Mouse (Mus musculus) forebrain, embryonic 14.5 days (tissue): Measurements from ENCODE around the gene Prdm16. TPM values are rescaled to one million over a fixed set of nuclear protein-coding genes. Genes with fewer than 3 reads are reported as not detected.

Source experiments
- ATAC-seq: fragments of 200-750 bp; cut with Nextera tagmentation; 2 replicates; pipeline ENCODE4 v1.8.0; 2017; ENCODE audit warnings: mild to moderate bottlenecking, moderate library complexity
- DNase-seq: peaks from one replicate; pipeline ENCODE4 v3.0.0-alpha.2; 2015; ENCODE audit warnings: low spot score
- H3K27ac ChIP-seq: fragments of 300-500 bp; sonication (generic); 2 replicates; pipeline ENCODE4 v1.5.1; 2014; ENCODE audit warnings: low read depth, mild to moderate bottlenecking, control low read depth, low read length, moderate library complexity
- H3K27me3 ChIP-seq: fragments of 300-500 bp; sonication (generic); replicated peaks from 2 replicates; pipeline ENCODE4 v1.6.1; 2014; ENCODE audit warnings: low read length, control low read depth, mixed read lengths; ENCODE audit not compliant: control insufficient read depth, insufficient read depth
- H3K36me3 ChIP-seq: fragments of 300-500 bp; sonication (generic); 2 replicates; pipeline ENCODE4 v1.6.1; 2014; ENCODE audit warnings: low read length, control low read depth; ENCODE audit not compliant: control insufficient read depth, insufficient read depth
- H3K4me1 ChIP-seq: fragments of 300-500 bp; sonication (generic); 2 replicates; pipeline ENCODE4 v1.6.1; 2014; ENCODE audit warnings: antibody characterized with exemption, low read length, control low read depth; ENCODE audit not compliant: control insufficient read depth, insufficient read depth
- H3K4me2 ChIP-seq: fragments of 300-500 bp; sonication (generic); 2 replicates; pipeline ENCODE4 v1.6.1; 2014; ENCODE audit warnings: mild to moderate bottlenecking, control low read depth, low read length
- H3K4me3 ChIP-seq: fragments of 300-500 bp; sonication (generic); 2 replicates; pipeline ENCODE4 v1.5.1; 2014; ENCODE audit warnings: low read depth, low read length, control low read depth
- H3K9ac ChIP-seq: fragments of 300-500 bp; sonication (generic); 2 replicates; pipeline ENCODE4 v1.6.1; 2014; ENCODE audit warnings: mild to moderate bottlenecking, low read length, control low read depth, moderate library complexity
- H3K9me3 ChIP-seq: fragments of 300-500 bp; sonication (generic); replicated peaks from 2 replicates; pipeline ENCODE4 v1.6.1; 2016; ENCODE audit warnings: low read length, control low read depth, mixed read lengths; ENCODE audit not compliant: control insufficient read depth
- WGBS: fragments of 180-500 bp; shearing (Covaris S2); extraction: QIAGEN DNeasy Blood & Tissue Kit; methylation state at CpG from one replicate; pipeline ENCODE4 v1.1.7; 2014; 5-methylcytosine and 5-hydroxymethylcytosine counted together
- polyA plus RNA-seq: library from polyadenylated mRNA; unstranded; fragments of >200 nt; fragmentation: Nextera tagmentation; extraction: Ambion mirVana; gene quantifications from 2 replicates; pipeline ENCODE4 v1.2.1, GENCODE M21; 2014

Gene Prdm16
- polyA plus RNA-seq, 1 experiment from 2014 or later = 20.6 TPM

GRCm38 (mm10) chr4:154636053-154636433 is 630 bp downstream of the Prdm16 start:
- WGBS = under 1% methylated on average over 18 of the region's 30 CpGs
- Histone ChIP-seq H3K36me3 (no peaks in the 10 kb centered on the region), H3K4me1 (peaks cover 29% of the 10 kb centered on the region), H3K9me3 (no peaks in the 10 kb centered on the region), H3K9ac (peak overlapping the region; percentile 94), H3K27me3 (peaks cover 38% of the 10 kb centered on the region), H3K4me3 (peak overlapping the region; percentile 66), H3K4me2 (peak overlapping the region; percentile 83), H3K27ac (peak overlapping the region; percentile 95)
- ATAC-seq (peak; percentile 50), DNase-seq (peak; percentile 89)

GRCm38 (mm10) chr4:154635241-154636052 is 1.2 kb downstream of the Prdm16 start:
- Histone ChIP-seq H3K4me2 (peak overlapping the region; percentile 83), H3K9ac (peak overlapping the region; percentile 94), H3K4me3 (peak overlapping the region; percentile 66), H3K27ac (peak overlapping the region; percentile 95), H3K4me1 (peaks cover 31% of the 10 kb centered on the region), H3K27me3 (peaks cover 32% of the 10 kb centered on the region), H3K36me3 (no peaks in the 10 kb centered on the region), H3K9me3 (no peaks in the 10 kb centered on the region)
- under 1% methylated on average over 78 of the region's 94 CpGs for WGBS
- peak; percentile 21 for ATAC-seq
- DNase-seq = peak; percentile 51

GRCm38 (mm10) chr4:154634470-154635240 is 2.0 kb downstream of the Prdm16 start:
- peak overlapping the region; percentile 94 for H3K9ac ChIP-seq
- H3K4me1 ChIP-seq = peaks cover 33% of the 10 kb centered on the region
- peak overlapping the region; percentile 66 for H3K4me3 ChIP-seq
- H3K27ac ChIP-seq = peak overlapping the region; percentile 95; the same call in 1 of the 2 replicates
- H3K4me2 ChIP-seq = peak overlapping the region; percentile 83
- peaks cover 24% of the 10 kb centered on the region; the same call in 1 of the 2 replicates for H3K27me3 ChIP-seq
- ATAC-seq (no peak), DNase-seq (no peak)
- H3K9me3 ChIP-seq = no peaks in the 10 kb centered on the region
- WGBS = 4% methylated on average over 44 of the region's 44 CpGs
- H3K36me3 ChIP-seq = no peaks in the 10 kb centered on the region

- Histone ChIP-seq H3K4me2 (peak overlapping the region; percentile 83), H3K27ac (peak overlapping the region; percentile 29; the same call in 1 of the 2 replicates), H3K36me3 (no peaks in the 10 kb centered on the region), H3K9ac (peak overlapping the region; percentile 94), H3K4me3 (peak overlapping the region; percentile 66), H3K27me3 (peaks cover 17% of the 10 kb centered on the region; the same call in 1 of the 2 replicates), H3K9me3 (no peaks in the 10 kb centered on the region), H3K4me1 (peaks cover 31% of the 10 kb centered on the region)
- no peak for ATAC-seq
- DNase-seq = no peak
- WGBS = 17% methylated on average over 3 of the region's 3 CpGs
These were observed 2.7 kb downstream of the Prdm16 start for GRCm38 (mm10) chr4:154634001-154634400.

GRCm38 (mm10) chr4:154632800-154633764 is 3.6 kb downstream of the Prdm16 start:
- H3K9ac ChIP-seq = peak overlapping the region; percentile 94
- peak overlapping the region; percentile 66 for H3K4me3 ChIP-seq
- no peaks in the 10 kb centered on the region for H3K9me3 ChIP-seq
- DNase-seq (no peak), ATAC-seq (no peak)
- peak overlapping the region; percentile 29; the same call in 1 of the 2 replicates for H3K27ac ChIP-seq
- peaks cover 12% of the 10 kb centered on the region; the same call in 1 of the 2 replicates for H3K27me3 ChIP-seq
- no peaks in the 10 kb centered on the region for H3K36me3 ChIP-seq
- peaks cover 33% of the 10 kb centered on the region for H3K4me1 ChIP-seq
- H3K4me2 ChIP-seq = peak overlapping the region; percentile 83
- WGBS = 17% methylated on average over 14 of the region's 14 CpGs

GRCm38 (mm10) chr4:154630763-154631162 is 5.9 kb downstream of the Prdm16 start:
- H3K36me3 ChIP-seq = no peaks in the 10 kb centered on the region
- DNase-seq = no peak
- 42% methylated on average over 3 of the region's 3 CpGs for WGBS
- H3K27me3 ChIP-seq = peaks cover 12% of the 10 kb centered on the region; the same call in 1 of the 2 replicates
- H3K4me3 ChIP-seq = no peak overlapping the region
- H3K9ac ChIP-seq = peak overlapping the region; percentile 32; the same call in 1 of the 2 replicates
- no peak overlapping the region for H3K27ac ChIP-seq
- no peak for ATAC-seq
- no peaks in the 10 kb centered on the region for H3K9me3 ChIP-seq
- peaks cover 44% of the 10 kb centered on the region for H3K4me1 ChIP-seq
- peak overlapping the region; percentile 83 for H3K4me2 ChIP-seq

- H3K27me3 ChIP-seq = 0 out of 2 replicates have a peak, but pooled peaks cover 3% of the 10 kb centered on the region
- 68% methylated on average over 5 of the region's 5 CpGs for WGBS
These were observed 9.1 kb downstream of the Prdm16 start for GRCm38 (mm10) chr4:154627419-154628142.

More at GRCm38 (mm10) chr4:154627419-154628142, 9.1 kb downstream of the Prdm16 start:
- ATAC-seq (no peak), DNase-seq (no peak)
- Histone ChIP-seq H3K27ac (no peak overlapping the region), H3K9me3 (no peaks in the 10 kb centered on the region), H3K4me2 (no peak overlapping the region), H3K4me1 (peaks cover 34% of the 10 kb centered on the region), H3K4me3 (no peak overlapping the region), H3K9ac (peak overlapping the region; percentile 21), H3K36me3 (no peaks in the 10 kb centered on the region)
